Mouse (Mus musculus): ENCODE results near the gene D6Ertd527e. TPM values are rescaled to one million over a fixed set of nuclear protein-coding genes. Genes with fewer than 3 reads are reported as not detected.

Gene D6Ertd527e
- polyA plus RNA-seq, 1 experiment from 2014 or later, result 0.38 TPM

DNA sequence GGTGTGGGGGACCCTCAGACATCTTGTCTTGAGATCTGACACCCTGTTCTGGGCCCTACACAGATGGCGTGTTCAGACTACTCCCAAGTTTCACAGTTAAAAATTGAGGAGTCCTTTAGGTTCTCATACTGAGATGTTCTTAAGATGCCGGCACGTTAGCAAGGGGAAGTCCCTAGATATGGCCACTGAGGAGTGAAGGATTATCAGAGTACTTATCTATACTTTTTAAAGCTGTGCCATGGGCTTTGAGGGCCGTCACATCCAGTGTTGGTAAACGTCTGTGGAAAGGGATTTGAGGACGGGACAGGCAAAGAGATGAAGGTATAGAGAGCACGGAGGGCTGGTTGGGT lies 48.7 kb downstream of the D6Ertd527e start:
- H3K4me1 ChIP-seq (replicated peaks; ENCODE audit: control insufficient read depth, insufficient read depth, low read length), result peaks cover 9% of the 10 kb centered on the region; the same call in 1 of the 2 replicates
- ATAC-seq (ENCODE audit: low read depth), result no peak
- H3K36me3 ChIP-seq (ENCODE audit: control insufficient read depth, insufficient read depth, low read length), result 0 out of 2 replicates have a peak, but pooled peaks cover 8% of the 10 kb centered on the region
- H3K4me3 ChIP-seq (ENCODE audit: low read length), result no peak overlapping the region
- no peaks in the 10 kb centered on the region for H3K27me3 ChIP-seq (ENCODE audit: control insufficient read depth, insufficient read depth, low read depth, low read length)
- H3K27ac ChIP-seq (ENCODE audit: low read length), result no peak overlapping the region
- no peak overlapping the region; the same call in 1 of the 2 replicates for H3K9ac ChIP-seq (ENCODE audit: low read length)
- H3K9me3 ChIP-seq (ENCODE audit: control insufficient read depth, low read length), result no peaks in the 10 kb centered on the region
- H3K4me2 ChIP-seq (ENCODE audit: low read depth, low read length), result no peak overlapping the region
- 61% methylated on average over 7 of the region's 7 CpGs for WGBS

DNA sequence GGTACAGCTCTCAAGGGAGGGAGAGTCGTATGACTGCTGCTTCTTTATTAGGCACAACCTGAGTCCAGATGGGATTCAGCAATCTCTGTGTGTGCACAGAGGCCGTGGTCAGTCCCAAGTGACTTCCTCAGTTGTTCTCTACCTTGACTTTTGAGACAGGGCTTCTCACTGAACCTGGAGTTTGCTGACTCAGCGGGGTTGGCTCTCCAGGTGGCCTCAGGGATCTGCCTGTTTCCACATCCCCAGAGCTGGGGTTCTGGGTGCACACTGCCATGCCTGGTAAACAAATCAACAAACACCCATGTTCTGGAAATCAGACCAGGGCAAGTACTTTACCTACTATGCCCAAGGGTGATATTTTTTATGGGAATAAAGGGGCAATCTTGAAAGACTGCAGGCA lies 49.3 kb downstream of the D6Ertd527e start:
- Histone ChIP-seq H3K4me1 (replicated peaks; ENCODE audit: control insufficient read depth, insufficient read depth, low read length) (peaks cover 9% of the 10 kb centered on the region; the same call in 1 of the 2 replicates), H3K9me3 (ENCODE audit: control insufficient read depth, low read length) (no peaks in the 10 kb centered on the region), H3K27me3 (ENCODE audit: control insufficient read depth, insufficient read depth, low read depth, low read length) (no peaks in the 10 kb centered on the region), H3K4me3 (ENCODE audit: low read length) (no peak overlapping the region), H3K27ac (ENCODE audit: low read length) (no peak overlapping the region), H3K36me3 (ENCODE audit: control insufficient read depth, insufficient read depth, low read length) (0 out of 2 replicates have a peak, but pooled peaks cover 8% of the 10 kb centered on the region), H3K9ac (ENCODE audit: low read length) (no peak overlapping the region), H3K4me2 (ENCODE audit: low read depth, low read length) (no peak overlapping the region)
- WGBS, result 86% methylated on average over 3 of the region's 3 CpGs
- ATAC-seq (ENCODE audit: low read depth), result no peak

GRCm38 (mm10) chr6:87158062-87158623 lies 53.6 kb downstream of the D6Ertd527e start:
- H3K4me1 ChIP-seq (replicated peaks; ENCODE audit: control insufficient read depth, insufficient read depth, low read length), result peaks cover 3% of the 10 kb centered on the region; the same call in 1 of the 2 replicates

DNA sequence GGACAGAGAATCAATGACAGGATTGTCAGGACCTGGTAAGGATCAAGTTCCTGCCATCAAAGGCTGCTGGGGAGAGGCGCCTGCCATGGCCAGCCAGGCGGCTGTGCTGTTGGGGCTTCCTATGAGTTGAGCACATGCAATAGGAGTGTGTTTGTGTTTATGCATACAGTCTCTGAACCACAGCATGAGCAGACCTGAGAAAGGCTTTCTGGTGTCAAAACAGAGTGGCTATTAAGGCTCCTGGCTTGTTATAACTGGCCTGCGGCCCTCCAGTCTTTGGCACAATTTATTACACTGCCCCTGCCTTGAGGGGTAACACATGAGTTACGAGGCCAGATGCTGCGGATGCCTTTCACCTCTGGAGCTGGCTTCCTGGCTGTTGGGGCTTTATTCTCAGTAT lies 55.6 kb downstream of the D6Ertd527e start:
- Histone ChIP-seq H3K4me3 (ENCODE audit: low read length) (no peak overlapping the region), H3K4me2 (ENCODE audit: low read depth, low read length) (no peak overlapping the region), H3K4me1 (replicated peaks; ENCODE audit: control insufficient read depth, insufficient read depth, low read length) (no peaks in the 10 kb centered on the region), H3K27me3 (ENCODE audit: control insufficient read depth, insufficient read depth, low read depth, low read length) (no peaks in the 10 kb centered on the region), H3K36me3 (ENCODE audit: control insufficient read depth, insufficient read depth, low read length) (0 out of 2 replicates have a peak, but pooled peaks cover 8% of the 10 kb centered on the region), H3K9me3 (ENCODE audit: control insufficient read depth, low read length) (no peaks in the 10 kb centered on the region), H3K27ac (ENCODE audit: low read length) (no peak overlapping the region), H3K9ac (ENCODE audit: low read length) (no peak overlapping the region)
- WGBS, result 90% methylated on average over 5 of the region's 5 CpGs
- no peak for ATAC-seq (ENCODE audit: low read depth)

More at GRCm38 (mm10) chr6:87158062-87158623, 53.6 kb downstream of the D6Ertd527e start:
- Histone ChIP-seq H3K9ac (ENCODE audit: low read length) (no peak overlapping the region), H3K4me3 (ENCODE audit: low read length) (no peak overlapping the region), H3K9me3 (ENCODE audit: control insufficient read depth, low read length) (no peaks in the 10 kb centered on the region), H3K27ac (ENCODE audit: low read length) (no peak overlapping the region), H3K36me3 (ENCODE audit: control insufficient read depth, insufficient read depth, low read length) (0 out of 2 replicates have a peak, but pooled peaks cover 8% of the 10 kb centered on the region), H3K4me2 (ENCODE audit: low read depth, low read length) (no peak overlapping the region), H3K27me3 (ENCODE audit: control insufficient read depth, insufficient read depth, low read depth, low read length) (no peaks in the 10 kb centered on the region)
- 84% methylated on average over 7 of the region's 7 CpGs for WGBS
- no peak for ATAC-seq (ENCODE audit: low read depth)

GRCm38 (mm10) chr6:87161391-87162263 lies 57.1 kb downstream of the D6Ertd527e start:
- ATAC-seq (ENCODE audit: low read depth), result peak; percentile 63

More at GRCm38 (mm10) chr6:87161391-87162263, 57.1 kb downstream of the D6Ertd527e start:
- 0 out of 2 replicates have a peak, but pooled peaks cover 4% of the 10 kb centered on the region for H3K36me3 ChIP-seq (ENCODE audit: control insufficient read depth, insufficient read depth, low read length)
- H3K27ac ChIP-seq (ENCODE audit: low read length), result no peak overlapping the region
- H3K27me3 ChIP-seq (ENCODE audit: control insufficient read depth, insufficient read depth, low read depth, low read length), result no peaks in the 10 kb centered on the region
- no peak overlapping the region for H3K4me2 ChIP-seq (ENCODE audit: low read depth, low read length)
- H3K4me3 ChIP-seq (ENCODE audit: low read length), result no peak overlapping the region
- no peak overlapping the region for H3K9ac ChIP-seq (ENCODE audit: low read length)
- H3K4me1 ChIP-seq (replicated peaks; ENCODE audit: control insufficient read depth, insufficient read depth, low read length), result no peaks in the 10 kb centered on the region
- H3K9me3 ChIP-seq (ENCODE audit: control insufficient read depth, low read length), result no peaks in the 10 kb centered on the region
- WGBS, result 43% methylated on average over 12 of the region's 12 CpGs

Other genes with a start within 250 kb of the D6Ertd527e start
- 81.0 and 92.1 TPM in 2 replicates for gene Nfu1, start 95.5 kb upstream of the D6Ertd527e start, polyA plus RNA-seq (2015; fragmentation: Nextera tagmentation; extraction: Ambion mirVana)
- 24.1 and 24.5 TPM in 2 replicates for gene Gfpt1, start 61.9 kb upstream of the D6Ertd527e start, polyA plus RNA-seq (2015; fragmentation: Nextera tagmentation; extraction: Ambion mirVana)
- 11.4 and 13.0 TPM in 2 replicates for gene Antxr1, start 231.1 kb downstream of the D6Ertd527e start, polyA plus RNA-seq (2015; fragmentation: Nextera tagmentation; extraction: Ambion mirVana)
- gene Gkn1, start 246.2 kb downstream of the D6Ertd527e start, polyA plus RNA-seq (2015; fragmentation: Nextera tagmentation; extraction: Ambion mirVana), result not detected in 2 replicates

All from lung, embryonic 16.5 days (tissue).